Mouse (Mus musculus) cerebellum, postnatal 36 days (tissue): ENCODE measurements around the gene Asic2.
A peak's percentile ranks its signal among the peaks of the same experiment; 100 is the strongest.

Source experiments
- DNase-seq, 2 experiments: peaks; one replicate each; pipeline ENCODE4 v3.0.0; 2021 to 2022; ENCODE audit warnings: mixed read lengths in 2 of 2

Asic2 gene

GRCm38 (mm10) chr11:81152460-81153160, 815.6 kb downstream of the Asic2 start:
- peak; percentile 65 to 71 for DNase-seq

- DNase-seq, result peak; percentile 58 to 62
Measured at GRCm38 (mm10) chr11:81152021-81152385, 816.3 kb downstream of the Asic2 start.

- DNase-seq, result peak in 1 of 2 experiments; percentile 30
Measured at GRCm38 (mm10) chr11:81151286-81152020, 816.8 kb downstream of the Asic2 start.

GRCm38 (mm10) chr11:81150621-81151020, 817.6 kb downstream of the Asic2 start:
- peak; percentile 51 to 59 for DNase-seq

GRCm38 (mm10) chr11:81148423-81148822, 819.8 kb downstream of the Asic2 start:
- peak; percentile 18 to 26 for DNase-seq

- no peak for DNase-seq
Measured at GRCm38 (mm10) chr11:81146574-81147157, 821.6 kb downstream of the Asic2 start.

GRCm38 (mm10) chr11:81135141-81135540, 833.1 kb downstream of the Asic2 start:
- DNase-seq, result no peak

- no peak for DNase-seq
Measured at GRCm38 (mm10) chr11:81133950-81134349, 834.3 kb downstream of the Asic2 start.

GRCm38 (mm10) chr11:81132669-81133068, 835.6 kb downstream of the Asic2 start:
- no peak for DNase-seq

GRCm38 (mm10) chr11:81124363-81124762, 843.9 kb downstream of the Asic2 start:
- DNase-seq, result no peak

- DNase-seq, result no peak
Measured at GRCm38 (mm10) chr11:81120024-81120576, 848.2 kb downstream of the Asic2 start.

GRCm38 (mm10) chr11:81118055-81118454, 850.2 kb downstream of the Asic2 start:
- peak in 1 of 2 experiments; percentile 13 for DNase-seq

- no peak for DNase-seq
Measured at GRCm38 (mm10) chr11:81115666-81116065, 852.6 kb downstream of the Asic2 start.

GRCm38 (mm10) chr11:81111626-81112025, 856.6 kb downstream of the Asic2 start:
- DNase-seq, result no peak

GRCm38 (mm10) chr11:81110049-81110448, 858.2 kb downstream of the Asic2 start:
- peak in 1 of 2 experiments; percentile 19 for DNase-seq

- no peak for DNase-seq
Measured at GRCm38 (mm10) chr11:81106949-81107348, 861.3 kb downstream of the Asic2 start.

GRCm38 (mm10) chr11:81100829-81101228, 867.4 kb downstream of the Asic2 start:
- no peak for DNase-seq

GRCm38 (mm10) chr11:81096011-81096410, 872.2 kb downstream of the Asic2 start:
- peak; percentile 72 for DNase-seq

- DNase-seq, result peak; percentile 70 to 72
Measured at GRCm38 (mm10) chr11:81094581-81094980, 873.7 kb downstream of the Asic2 start.

GRCm38 (mm10) chr11:81092161-81092560, 876.1 kb downstream of the Asic2 start:
- DNase-seq, result no peak

GRCm38 (mm10) chr11:81083822-81084221, 884.4 kb downstream of the Asic2 start:
- DNase-seq, result no peak

GRCm38 (mm10) chr11:81080076-81080805, 888.0 kb downstream of the Asic2 start:
- DNase-seq, result no peak

GRCm38 (mm10) chr11:81079237-81079636, 889.0 kb downstream of the Asic2 start:
- DNase-seq, result no peak
